Mouse (Mus musculus) small intestine, adult 2 months (tissue): ENCODE results near the gene F11. TPM values are rescaled to one million over a fixed set of nuclear protein-coding genes. Genes with fewer than 3 reads are reported as not detected.

Source experiments
- H3K27ac ChIP-seq: fragments of 200-500 bp; 2 replicates; pipeline ENCODE4 v1.5.1; 2012; ENCODE audit warnings: low read depth, low read length, control low read depth, inconsistent platforms; ENCODE audit not compliant: insufficient read depth
- H3K27me3 ChIP-seq: fragments of 200-500 bp; 2 replicates; pipeline ENCODE4 v1.6.1; 2012; ENCODE audit warnings: mild to moderate bottlenecking, moderate library complexity, low read length, inconsistent platforms; ENCODE audit not compliant: control insufficient read depth, insufficient read depth
- H3K36me3 ChIP-seq: fragments of 200-500 bp; 2 replicates; pipeline ENCODE4 v1.6.1; 2012; ENCODE audit warnings: mild to moderate bottlenecking, low read length, control low read depth, inconsistent platforms; ENCODE audit not compliant: control insufficient read depth, insufficient read depth
- H3K4me1 ChIP-seq: fragments of 200-500 bp; 2 replicates; pipeline ENCODE4 v1.6.1; 2012; ENCODE audit warnings: low read length, inconsistent platforms, mixed read lengths; ENCODE audit not compliant: control insufficient read depth, insufficient read depth, insufficient read length
- H3K4me3 ChIP-seq: fragments of 200-500 bp; 2 replicates; pipeline ENCODE4 v1.5.1; 2012; ENCODE audit warnings: low read depth, mild to moderate bottlenecking, control low read depth, inconsistent platforms, low read length, moderate library complexity
- CTCF ChIP-seq: fragments of 200-500 bp; IDR thresholded peaks from 2 replicates; pipeline ENCODE4 v1.5.1; 2012; ENCODE audit warnings: low read depth, mild to moderate bottlenecking, control low read depth, inconsistent platforms, low read length, moderate library complexity, mixed read lengths; ENCODE audit not compliant: insufficient replicate concordance, insufficient read length; ENCODE audit errors: extremely low read depth
- POLR2A ChIP-seq: fragments of 200-500 bp; IDR thresholded peaks from 2 replicates; pipeline ENCODE4 v1.6.1; 2012; ENCODE audit warnings: low read depth, mild to moderate bottlenecking, control low read depth, inconsistent platforms, low read length, moderate library complexity
- WGBS: fragments of 180-500 bp; shearing (Covaris S2); methylation state at CpG from one replicate; pipeline ENCODE4 v1.1.7; 2018; 5-methylcytosine and 5-hydroxymethylcytosine counted together
- polyA plus RNA-seq: library from polyadenylated mRNA; depleted of rRNA; stranded (reverse); fragments of >200 nt; gene quantifications from 2 replicates; pipeline ENCODE4 v1.2.3, GENCODE M21; 2012

Gene F11
- polyA plus RNA-seq, 1 experiment = not detected

DNA sequence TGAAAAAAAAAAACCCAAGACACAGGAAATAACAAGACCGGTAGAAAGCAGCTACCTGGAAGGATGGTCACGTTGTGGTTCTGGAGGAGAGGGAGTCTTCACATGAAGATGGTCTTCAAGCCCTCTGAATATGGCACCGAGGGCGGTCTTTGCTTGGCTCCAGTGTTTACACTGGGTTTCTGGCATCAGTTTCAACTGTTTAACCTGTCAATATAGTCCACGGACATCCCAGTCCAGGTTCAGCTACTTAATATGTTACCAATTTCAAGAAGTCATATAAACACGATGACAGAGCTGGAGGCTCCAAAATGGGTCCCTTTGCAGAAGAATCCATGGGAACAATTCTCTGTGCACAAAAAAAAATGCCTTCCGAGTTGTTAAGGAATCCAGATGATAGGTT, 32.9 kb upstream of the F11 start, which contains the start of gene Klkb1:
Gene Klkb1, minus strand, starts transcription at position 173 of the 400 bp plus-strand sequence.
- Histone ChIP-seq H3K27ac (no peak within 1 kb of the TSS), H3K4me3 (no peak within 1 kb of the TSS), H3K4me1 (no peaks in the 10 kb centered on the region), H3K27me3 (no peaks in the 10 kb centered on the region), H3K36me3 (no peaks in the 10 kb centered on the region)
- TF ChIP-seq CTCF (no peak), POLR2A (no peak)
- 59% methylated on average over 7 of the region's 7 CpGs for WGBS

DNA sequence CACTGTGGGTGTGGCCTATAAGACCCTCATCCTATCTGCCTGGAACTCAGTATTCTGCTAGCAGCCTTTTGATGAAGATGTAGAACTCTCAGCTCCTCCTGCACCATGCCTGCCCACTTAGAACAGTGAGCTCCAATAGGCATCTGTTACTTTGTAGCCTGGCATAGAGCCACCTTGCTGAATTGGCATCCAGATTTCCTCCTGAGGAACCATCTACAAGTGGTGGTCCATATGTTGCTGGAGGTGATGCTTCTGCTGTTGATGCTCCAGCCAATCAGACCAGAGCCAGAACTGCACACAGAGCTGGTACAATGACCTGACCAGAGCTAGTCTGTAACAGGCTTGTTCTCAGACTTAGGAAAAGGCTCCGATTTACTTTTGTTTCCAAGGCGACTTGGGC, 30.0 kb upstream of the F11 start:
- no peak overlapping the region for H3K4me3 ChIP-seq
- WGBS = 86% methylated on average over 2 of the region's 2 CpGs

DNA sequence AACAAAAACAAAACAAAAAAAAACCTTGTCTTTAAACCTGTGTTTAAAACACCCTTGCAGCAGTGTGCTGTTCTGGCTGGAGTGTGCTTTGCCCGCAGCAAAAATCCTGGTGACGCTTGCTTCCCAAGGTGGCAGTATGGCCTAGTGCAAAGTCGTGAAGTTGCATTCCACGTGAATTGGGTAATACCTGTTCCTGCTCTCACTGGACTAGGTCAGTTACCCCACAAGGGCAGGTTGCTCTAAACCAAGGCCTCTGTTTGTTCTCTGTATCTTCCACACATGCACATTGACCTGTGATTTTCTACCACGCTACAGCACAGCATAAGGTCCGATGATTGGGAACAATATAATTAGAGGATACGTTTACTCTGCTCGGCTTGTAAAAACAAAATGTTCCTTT, 19.8 kb upstream of the F11 start:
- Histone ChIP-seq H3K27ac (no peak overlapping the region), H3K36me3 (no peaks in the 10 kb centered on the region), H3K4me3 (no peak overlapping the region), H3K4me1 (peaks cover 4% of the 10 kb centered on the region; the same call in 1 of the 2 replicates), H3K27me3 (no peaks in the 10 kb centered on the region)
- WGBS = 36% methylated on average over 8 of the region's 8 CpGs
- TF ChIP-seq CTCF (no peak), POLR2A (no peak)

More for the DNA sequence above, 30.0 kb upstream of the F11 start:
- H3K36me3 ChIP-seq = no peaks in the 10 kb centered on the region
- H3K27ac ChIP-seq = no peak overlapping the region
- H3K27me3 ChIP-seq = no peaks in the 10 kb centered on the region
- TF ChIP-seq CTCF = no peak
- no peak for TF ChIP-seq POLR2A
- no peaks in the 10 kb centered on the region for H3K4me1 ChIP-seq

DNA sequence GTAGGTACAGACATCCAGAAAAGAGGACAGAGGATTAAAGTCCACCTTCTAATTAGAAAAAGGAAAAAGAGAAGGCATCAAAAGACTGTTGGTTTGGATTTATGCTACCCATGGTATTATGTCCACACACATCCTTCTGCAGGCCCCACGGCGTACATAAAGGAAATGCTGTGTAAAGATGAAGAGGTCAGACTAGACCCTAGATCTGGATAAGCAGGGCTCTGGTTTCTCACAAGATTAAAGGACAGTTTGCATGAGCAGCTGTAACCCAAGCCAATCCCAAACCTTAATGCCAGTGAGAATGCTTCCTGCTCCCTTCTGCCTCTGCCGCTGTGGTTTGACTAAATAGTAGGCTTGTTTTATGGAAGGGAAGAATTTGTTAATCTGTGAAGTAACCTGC, 15.6 kb upstream of the F11 start:
- Histone ChIP-seq H3K4me1 (peaks cover under 1% of the 10 kb centered on the region; the same call in 1 of the 2 replicates), H3K27me3 (no peaks in the 10 kb centered on the region), H3K4me3 (no peak overlapping the region), H3K27ac (no peak overlapping the region), H3K36me3 (no peaks in the 10 kb centered on the region)
- TF ChIP-seq POLR2A (no peak), CTCF (no peak)
- 79% methylated on average over 3 of the region's 3 CpGs for WGBS

DNA sequence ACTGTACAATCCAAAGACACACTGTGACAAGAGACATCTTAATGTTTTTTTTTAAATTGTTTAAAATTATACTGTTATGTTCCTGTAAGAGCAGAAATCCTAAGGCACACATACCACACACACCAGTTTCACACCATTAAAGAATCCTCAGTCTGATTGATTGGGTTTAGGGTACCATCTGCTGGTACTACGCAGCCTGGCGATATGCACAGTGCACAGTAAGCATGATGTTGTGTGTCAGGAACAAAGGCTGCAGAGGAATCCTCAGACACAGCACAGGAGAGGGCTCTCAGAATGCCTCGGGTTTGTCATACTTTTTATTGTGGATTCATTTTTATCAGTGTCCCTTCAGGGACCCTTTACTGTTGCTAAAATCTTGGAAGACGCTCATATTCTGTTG, 12.5 kb upstream of the F11 start:
- no peaks in the 10 kb centered on the region for H3K36me3 ChIP-seq

DNA sequence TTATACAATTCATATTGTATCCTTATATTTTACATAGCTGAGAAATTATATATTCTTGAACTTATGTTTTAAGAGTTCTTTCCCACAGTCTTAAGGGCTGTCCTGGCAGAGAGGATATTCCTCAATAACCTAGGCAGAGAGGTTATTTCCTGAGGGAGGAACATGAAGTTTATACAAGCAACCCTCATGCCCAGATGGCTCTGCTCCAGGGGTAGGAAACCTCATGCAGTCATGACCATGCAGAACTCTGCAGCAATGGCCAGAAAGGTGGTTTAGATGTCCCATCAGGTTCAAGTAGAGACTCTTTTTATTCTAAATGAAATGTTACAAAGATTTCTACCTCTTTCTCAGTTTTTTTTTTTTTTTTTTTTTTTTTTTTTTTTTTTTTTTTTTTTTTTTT, 7.2 kb upstream of the F11 start:
- Histone ChIP-seq H3K4me3 (no peak overlapping the region), H3K27ac (no peak overlapping the region), H3K27me3 (no peaks in the 10 kb centered on the region), H3K4me1 (peaks cover 7% of the 10 kb centered on the region; the same call in 1 of the 2 replicates), H3K36me3 (no peaks in the 10 kb centered on the region)
- TF ChIP-seq POLR2A = no peak
- TF ChIP-seq CTCF = no peak

More for the DNA sequence above, 12.5 kb upstream of the F11 start:
- H3K27ac ChIP-seq = no peak overlapping the region
- H3K27me3 ChIP-seq = no peaks in the 10 kb centered on the region
- TF ChIP-seq POLR2A = no peak
- no peak for TF ChIP-seq CTCF
- H3K4me3 ChIP-seq = no peak overlapping the region
- H3K4me1 ChIP-seq = no peaks in the 10 kb centered on the region
- WGBS = 82% methylated on average over 4 of the region's 4 CpGs

DNA sequence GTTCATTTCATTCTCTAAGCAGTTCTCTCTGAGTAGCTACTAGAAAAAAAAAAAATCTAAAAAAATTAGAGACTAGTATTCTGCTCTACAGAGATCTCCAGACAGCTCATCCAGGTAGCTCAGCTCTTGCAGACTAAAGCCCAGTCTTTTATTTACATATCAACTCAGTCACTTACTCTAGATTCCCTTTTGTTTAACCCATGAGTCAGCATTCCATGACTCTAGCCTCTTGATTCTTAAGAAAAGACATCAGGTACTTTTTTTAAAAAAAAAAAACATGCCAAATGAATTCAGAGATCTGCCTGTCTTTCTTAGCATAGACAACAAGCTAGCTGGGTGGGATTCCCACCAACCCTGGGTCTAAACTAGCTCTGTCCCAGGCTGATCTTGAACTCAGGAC, 6.7 kb upstream of the F11 start:
- Histone ChIP-seq H3K27ac (no peak overlapping the region), H3K36me3 (no peaks in the 10 kb centered on the region), H3K27me3 (no peaks in the 10 kb centered on the region), H3K4me1 (peaks cover 7% of the 10 kb centered on the region; the same call in 1 of the 2 replicates), H3K4me3 (no peak overlapping the region)
- TF ChIP-seq CTCF = no peak
- TF ChIP-seq POLR2A = no peak
